Mouse (Mus musculus) limb, embryonic 14.5 days (tissue): Measurements from ENCODE around the gene Cfap65. TPM values are rescaled to one million over a fixed set of nuclear protein-coding genes. Genes with fewer than 3 reads are reported as not detected.

Experiments
- ATAC-seq: fragments of 200-750 bp; cut with Nextera tagmentation; 2 replicates; pipeline ENCODE4 v1.8.0; 2017; ENCODE audit warnings: low read depth, moderate number of reproducible peaks, moderate TSS enrichment; ENCODE audit not compliant: low FRiP score
- DNase-seq: peaks from one replicate; pipeline ENCODE4 v3.0.0-alpha.2; 2015; ENCODE audit warnings: low spot score
- H3K27ac ChIP-seq: fragments of 300-500 bp; sonication (generic); replicated peaks from 2 replicates; pipeline ENCODE4 v1.5.1; 2014; ENCODE audit warnings: low read depth, mild to moderate bottlenecking, low read length, moderate library complexity, mixed read lengths
- H3K27me3 ChIP-seq: fragments of 300-500 bp; sonication (generic); 2 replicates; pipeline ENCODE4 v1.6.1; 2014; ENCODE audit warnings: low read length, mixed read lengths; ENCODE audit not compliant: control insufficient read depth, insufficient read depth
- H3K36me3 ChIP-seq: fragments of 300-500 bp; sonication (generic); 2 replicates; pipeline ENCODE4 v1.6.1; 2014; ENCODE audit warnings: mild to moderate bottlenecking, low read length, moderate library complexity, mixed read lengths; ENCODE audit not compliant: control insufficient read depth, insufficient read depth
- H3K4me1 ChIP-seq: fragments of 300-500 bp; sonication (generic); 2 replicates; pipeline ENCODE4 v1.6.1; 2014; ENCODE audit warnings: antibody characterized with exemption, low read length, mixed read lengths; ENCODE audit not compliant: control insufficient read depth, insufficient read depth
- H3K4me2 ChIP-seq: fragments of 300-500 bp; sonication (generic); replicated peaks from 2 replicates; pipeline ENCODE4 v1.6.1; 2014; ENCODE audit warnings: low read depth, mild to moderate bottlenecking, low read length, moderate library complexity; ENCODE audit not compliant: severe bottlenecking
- H3K4me3 ChIP-seq: fragments of 300-500 bp; sonication (generic); replicated peaks from 2 replicates; pipeline ENCODE4 v1.5.1; 2014; ENCODE audit warnings: low read length
- H3K9ac ChIP-seq: fragments of 300-500 bp; sonication (generic); 2 replicates; pipeline ENCODE4 v1.6.1; 2014; ENCODE audit warnings: mild to moderate bottlenecking, low read depth, low read length, moderate library complexity; ENCODE audit not compliant: severe bottlenecking
- H3K9me3 ChIP-seq: fragments of 300-500 bp; sonication (generic); 2 replicates; pipeline ENCODE4 v1.6.1; 2016; ENCODE audit warnings: low read length; ENCODE audit not compliant: control insufficient read depth
- POLR2A ChIP-seq: fragments of 200-500 bp; IDR thresholded peaks from 2 replicates; pipeline ENCODE4 v1.8.0; 2012; ENCODE audit warnings: inconsistent platforms, mild to moderate bottlenecking, moderate library complexity, borderline replicate concordance; ENCODE audit not compliant: insufficient read depth, insufficient read length; ENCODE audit errors: extremely low read depth
- WGBS: fragments of 180-500 bp; shearing (Covaris S2); extraction: QIAGEN DNeasy Blood & Tissue Kit; methylation state at CpG from one replicate; pipeline ENCODE4 v1.1.7; 2014; 5-methylcytosine and 5-hydroxymethylcytosine counted together
- polyA plus RNA-seq, 2 experiments: library from polyadenylated mRNA; depleted of rRNA in 1 of 2; stranded (reverse) in 1 of 2; unstranded in 1 of 2; fragments of >200 nt; fragmentation: Nextera tagmentation in 1 of 2; extraction: Ambion mirVana in 1 of 2; gene quantifications; 2 replicates each; pipeline versions ENCODE4 v1.2.1 to v1.2.3; 2012 to 2014

The Cfap65 gene
- polyA plus RNA-seq, 2 experiments, result not detected

DNA sequence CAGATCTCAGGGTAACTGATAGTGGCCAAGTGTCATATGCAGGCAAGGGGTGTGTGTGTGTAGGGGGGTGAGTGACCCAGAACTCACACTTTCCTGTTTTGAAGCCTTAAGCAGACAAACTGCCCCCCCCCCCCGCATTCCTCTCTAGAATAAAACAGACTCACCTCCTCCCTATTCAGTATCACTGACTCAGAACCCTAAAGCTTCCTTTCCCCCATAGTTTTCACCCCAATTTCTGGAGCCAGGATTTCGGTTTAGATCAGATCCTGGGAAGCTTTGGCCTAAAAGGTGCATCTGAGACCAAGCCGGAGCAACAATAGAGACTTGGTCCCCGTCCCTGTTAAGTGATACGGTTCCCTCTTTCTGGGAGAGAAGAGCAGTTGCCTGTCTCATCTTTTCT is 52.0 kb downstream of the Cfap65 start:
- Histone ChIP-seq H3K4me1 (peaks cover 15% of the 10 kb centered on the region; the same call in 1 of the 2 replicates), H3K9me3 (no peaks in the 10 kb centered on the region), H3K9ac (no peak overlapping the region), H3K4me3 (no peak overlapping the region), H3K27ac (no peak overlapping the region), H3K36me3 (no peaks in the 10 kb centered on the region), H3K27me3 (peaks cover 85% of the 10 kb centered on the region), H3K4me2 (no peak overlapping the region)
- DNase-seq (no peak), ATAC-seq (no peak)
- 7% methylated on average over 5 of the region's 5 CpGs for WGBS
- no peak for TF ChIP-seq POLR2A

DNA sequence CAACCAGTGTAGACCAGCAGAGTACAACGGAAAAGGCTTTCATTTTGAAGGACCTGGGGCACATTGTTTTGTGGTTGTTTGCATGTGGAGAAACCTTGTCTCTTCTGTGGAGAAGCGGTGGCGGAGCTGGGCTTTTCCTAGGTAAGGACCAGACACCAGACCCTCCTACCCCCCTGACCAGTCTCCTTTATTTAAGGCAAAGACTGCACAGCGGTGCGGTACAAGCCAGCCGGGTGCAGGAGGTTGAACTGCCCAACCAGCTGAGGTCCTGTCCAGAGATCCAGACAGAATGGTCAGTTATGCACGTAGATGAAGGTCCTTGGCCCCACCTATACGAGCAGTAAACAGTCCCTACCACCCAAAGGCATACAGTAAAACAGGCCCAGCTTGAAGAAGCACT is 52.6 kb downstream of the Cfap65 start:
- peak overlapping the region; percentile 33; the same call in 1 of the 2 replicates for H3K4me3 ChIP-seq
- H3K9me3 ChIP-seq, result no peaks in the 10 kb centered on the region
- H3K4me2 ChIP-seq, result no peak overlapping the region
- ATAC-seq (no peak), DNase-seq (no peak)
- H3K27ac ChIP-seq, result no peak overlapping the region
- TF ChIP-seq POLR2A, result no peak
- H3K4me1 ChIP-seq, result peaks cover 15% of the 10 kb centered on the region; the same call in 1 of the 2 replicates
- H3K36me3 ChIP-seq, result no peaks in the 10 kb centered on the region
- peaks cover 82% of the 10 kb centered on the region for H3K27me3 ChIP-seq
- under 1% methylated on average over 8 of the region's 8 CpGs for WGBS
- H3K9ac ChIP-seq, result no peak overlapping the region

DNA sequence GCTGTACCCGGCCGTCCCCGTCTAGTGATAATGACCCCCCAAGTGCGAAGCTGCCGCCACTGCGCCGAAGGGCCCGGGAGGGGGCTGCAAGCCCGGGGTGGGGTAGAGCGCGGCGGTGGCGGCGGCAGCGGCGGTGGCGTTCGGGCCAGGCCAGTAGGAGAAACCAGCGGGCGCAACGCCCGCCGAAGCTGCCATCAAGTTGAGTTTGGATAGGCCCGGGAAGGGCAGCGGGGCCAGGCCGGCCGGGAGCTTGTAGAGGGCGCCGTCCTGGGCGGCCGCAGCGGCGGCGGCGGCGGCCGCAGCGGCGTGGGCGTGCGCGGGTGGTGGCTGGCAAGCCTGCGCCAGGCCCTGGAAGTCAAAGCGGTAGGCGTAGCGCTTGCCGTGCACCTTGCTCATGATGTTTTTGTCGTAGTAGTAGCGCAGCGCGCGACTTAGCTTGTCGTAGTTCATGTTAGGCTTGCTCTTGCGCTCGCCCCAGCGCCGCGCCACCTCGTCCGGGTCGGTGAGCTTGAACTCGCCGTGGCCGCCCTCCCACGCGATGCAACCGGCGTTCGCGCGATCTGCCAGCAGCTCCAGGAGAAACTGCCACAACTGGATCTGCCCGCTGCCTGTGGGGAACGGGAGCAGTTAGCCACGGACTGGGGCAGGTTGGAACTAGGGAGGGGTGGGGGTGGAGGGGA is 53.2 kb downstream of the Cfap65 start:
- Histone ChIP-seq H3K4me3 (peak overlapping the region; percentile 33), H3K36me3 (no peaks in the 10 kb centered on the region), H3K4me1 (peaks cover 15% of the 10 kb centered on the region; the same call in 1 of the 2 replicates), H3K4me2 (peak overlapping the region; percentile 48), H3K27ac (no peak overlapping the region), H3K9ac (no peak overlapping the region), H3K27me3 (peaks cover 79% of the 10 kb centered on the region), H3K9me3 (no peaks in the 10 kb centered on the region)
- DNase-seq, result no peak
- no peak for ATAC-seq
- no peak for TF ChIP-seq POLR2A
- 1% methylated on average over 48 of the region's 74 CpGs for WGBS

DNA sequence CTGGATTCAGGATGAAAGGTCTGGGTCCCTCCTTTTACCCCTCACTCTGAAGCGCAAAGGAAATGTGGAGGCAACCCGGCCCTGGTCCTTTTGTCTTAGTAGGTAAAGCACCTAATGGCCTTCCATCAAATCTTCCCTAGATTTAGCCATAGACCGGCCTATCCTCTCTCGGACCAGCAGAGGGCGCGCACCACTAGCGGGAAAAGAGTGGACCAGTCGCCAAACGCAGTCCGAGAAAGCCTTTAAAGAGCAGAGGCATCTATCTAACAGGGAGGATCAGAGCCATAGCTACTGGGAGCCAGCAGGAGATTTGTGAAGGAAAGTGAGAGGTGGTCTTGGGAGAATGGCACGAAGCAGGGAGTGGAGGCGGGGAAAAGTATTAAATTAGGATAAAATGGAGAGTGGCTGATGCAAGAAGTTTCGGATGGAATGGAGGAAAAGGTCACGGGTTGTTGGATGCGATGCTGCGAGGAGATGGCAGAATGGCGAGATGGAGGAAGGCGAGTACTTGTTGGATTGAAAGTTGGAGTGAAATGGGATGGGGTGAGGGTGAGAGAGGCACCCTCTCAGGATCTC is 54.5 kb downstream of the Cfap65 start:
- Histone ChIP-seq H3K4me3 (no peak overlapping the region), H3K36me3 (no peaks in the 10 kb centered on the region), H3K27ac (no peak overlapping the region), H3K4me2 (no peak overlapping the region), H3K27me3 (peaks cover 70% of the 10 kb centered on the region), H3K9ac (no peak overlapping the region), H3K9me3 (no peaks in the 10 kb centered on the region), H3K4me1 (peaks cover 15% of the 10 kb centered on the region; the same call in 1 of the 2 replicates)
- WGBS, result 1% methylated on average over 18 of the region's 18 CpGs
- peak; percentile 49 for DNase-seq
- no peak for ATAC-seq
- TF ChIP-seq POLR2A, result no peak

- Histone ChIP-seq H3K4me2 (no peak overlapping the region), H3K27me3 (peaks cover 35% of the 10 kb centered on the region), H3K36me3 (no peaks in the 10 kb centered on the region), H3K9me3 (no peaks in the 10 kb centered on the region), H3K4me3 (no peak overlapping the region), H3K4me1 (0 out of 2 replicates have a peak, but pooled peaks cover 4% of the 10 kb centered on the region), H3K27ac (no peak overlapping the region), H3K9ac (no peak overlapping the region)
- TF ChIP-seq POLR2A, result no peak
- whole genome bisulfite sequencing, result 59% methylated on average over 3 of the region's 3 CpGs
- ATAC-seq (no peak), DNase-seq (no peak)
These were observed 58.2 kb downstream of the Cfap65 start for GRCm38 (mm10) chr1:74877199-74877598.
